Mouse (Mus musculus): ENCODE measurements around the gene Abcg5. TPM values are rescaled to one million over a fixed set of nuclear protein-coding genes. Genes with fewer than 3 reads are reported as not detected.

The Abcg5 gene
- total RNA-seq, 2 experiments from 2014 or later: not detected

- DNase-seq: no peak
These were observed 38.3 kb downstream of the Abcg5 start for GRCm38 (mm10) chr17:84644292-84645050.

- no peak for DNase-seq
These were observed 40.5 kb downstream of the Abcg5 start for GRCm38 (mm10) chr17:84642324-84642723.

GRCm38 (mm10) chr17:84641893-84642292 lies 40.9 kb downstream of the Abcg5 start:
- peak; percentile 36 to 57 for DNase-seq

- no peak for DNase-seq
These were observed 42.9 kb downstream of the Abcg5 start for GRCm38 (mm10) chr17:84639796-84640378.

GRCm38 (mm10) chr17:84637971-84638370 lies 44.8 kb downstream of the Abcg5 start:
- DNase-seq: no peak

- no peak for DNase-seq
These were observed 46.5 kb downstream of the Abcg5 start for GRCm38 (mm10) chr17:84636328-84636727.

- no peak for DNase-seq
These were observed 49.4 kb downstream of the Abcg5 start for GRCm38 (mm10) chr17:84633443-84633842.

- no peak for DNase-seq
These were observed 51.0 kb downstream of the Abcg5 start for GRCm38 (mm10) chr17:84631836-84632235.

GRCm38 (mm10) chr17:84628611-84629010 lies 54.2 kb downstream of the Abcg5 start:
- DNase-seq: peak; percentile 22 to 37

GRCm38 (mm10) chr17:84627721-84628120 lies 55.1 kb downstream of the Abcg5 start:
- peak; percentile 30 to 31 for DNase-seq

- DNase-seq: no peak
These were observed 55.9 kb downstream of the Abcg5 start for GRCm38 (mm10) chr17:84626857-84627305.

- peak; percentile 91 to 92 for DNase-seq
These were observed 56.4 kb downstream of the Abcg5 start, which contains the start of gene Dync2li1 for GRCm38 (mm10) chr17:84626276-84626856. Dync2li1 (plus strand) TSS chr17:84626496.

GRCm38 (mm10) chr17:84622873-84623272 lies 59.9 kb downstream of the Abcg5 start:
- DNase-seq: no peak

- no peak for DNase-seq
These were observed 60.8 kb downstream of the Abcg5 start for GRCm38 (mm10) chr17:84622028-84622427.

GRCm38 (mm10) chr17:84621209-84621608 lies 61.6 kb downstream of the Abcg5 start:
- DNase-seq: no peak

- no peak for DNase-seq
These were observed 62.2 kb downstream of the Abcg5 start for GRCm38 (mm10) chr17:84620610-84621009.

GRCm38 (mm10) chr17:84620076-84620475 lies 62.7 kb downstream of the Abcg5 start:
- no peak for DNase-seq

- no peak for DNase-seq
These were observed 63.7 kb downstream of the Abcg5 start for GRCm38 (mm10) chr17:84619112-84619511.

GRCm38 (mm10) chr17:84617953-84618352 lies 64.9 kb downstream of the Abcg5 start:
- DNase-seq: no peak

GRCm38 (mm10) chr17:84616526-84617074 lies 66.2 kb downstream of the Abcg5 start:
- DNase-seq: no peak

GRCm38 (mm10) chr17:84615811-84616210 lies 67.0 kb downstream of the Abcg5 start:
- DNase-seq: peak; percentile 20 to 34

GRCm38 (mm10) chr17:84611971-84612370 lies 70.8 kb downstream of the Abcg5 start:
- DNase-seq: peak in 1 of 2 experiments; percentile 35

- DNase-seq: peak in 1 of 2 experiments; percentile 23
These were observed 71.3 kb downstream of the Abcg5 start for GRCm38 (mm10) chr17:84611500-84611899.
